Mouse (Mus musculus) forebrain, embryonic 12.5 days (tissue): ENCODE data around the gene Foxk1. TPM values are rescaled to one million over a fixed set of nuclear protein-coding genes. Genes with fewer than 3 reads are reported as not detected.

Experiments used
- ATAC-seq: fragments of 200-750 bp; cut with Nextera tagmentation; 2 replicates; pipeline ENCODE4 v1.8.0; 2017; ENCODE audit warnings: moderate TSS enrichment; ENCODE audit not compliant: low FRiP score
- H3K27ac ChIP-seq: fragments of 300-500 bp; sonication (generic); 2 replicates; pipeline ENCODE4 v1.5.1; 2016; ENCODE audit warnings: mild to moderate bottlenecking
- H3K27me3 ChIP-seq: fragments of 300-500 bp; sonication (generic); 2 replicates; pipeline ENCODE4 v1.6.1; 2016; ENCODE audit warnings: mild to moderate bottlenecking
- H3K36me3 ChIP-seq: fragments of 300-500 bp; sonication (generic); replicated peaks from 2 replicates; pipeline ENCODE4 v1.6.1; 2016; ENCODE audit warnings: mild to moderate bottlenecking
- H3K4me1 ChIP-seq: fragments of 300-500 bp; sonication (generic); 2 replicates; pipeline ENCODE4 v1.6.1; 2016
- H3K4me2 ChIP-seq: fragments of 300-500 bp; sonication (generic); 2 replicates; pipeline ENCODE4 v1.6.1; 2016; ENCODE audit warnings: mild to moderate bottlenecking, moderate library complexity
- H3K4me3 ChIP-seq: fragments of 300-500 bp; sonication (generic); replicated peaks from 2 replicates; pipeline ENCODE4 v1.5.1; 2016; ENCODE audit warnings: mild to moderate bottlenecking
- H3K9ac ChIP-seq: fragments of 300-500 bp; sonication (generic); 2 replicates; pipeline ENCODE4 v1.6.1; 2016; ENCODE audit warnings: mild to moderate bottlenecking
- H3K9me3 ChIP-seq: fragments of 300-500 bp; sonication (generic); 2 replicates; pipeline ENCODE4 v1.6.1; 2016
- WGBS: fragments of 180-500 bp; shearing (Covaris S2); methylation state at CpG from one replicate; pipeline ENCODE4 v1.1.7; 2016; 5-methylcytosine and 5-hydroxymethylcytosine counted together
- polyA plus RNA-seq: library from polyadenylated mRNA; unstranded; fragments of >200 nt; fragmentation: Nextera tagmentation; extraction: Ambion mirVana; gene quantifications from 2 replicates; pipeline ENCODE4 v1.2.1, GENCODE M21; 2016

Foxk1 gene
- polyA plus RNA-seq, 1 experiment from 2014 or later, result 5.2 TPM

DNA sequence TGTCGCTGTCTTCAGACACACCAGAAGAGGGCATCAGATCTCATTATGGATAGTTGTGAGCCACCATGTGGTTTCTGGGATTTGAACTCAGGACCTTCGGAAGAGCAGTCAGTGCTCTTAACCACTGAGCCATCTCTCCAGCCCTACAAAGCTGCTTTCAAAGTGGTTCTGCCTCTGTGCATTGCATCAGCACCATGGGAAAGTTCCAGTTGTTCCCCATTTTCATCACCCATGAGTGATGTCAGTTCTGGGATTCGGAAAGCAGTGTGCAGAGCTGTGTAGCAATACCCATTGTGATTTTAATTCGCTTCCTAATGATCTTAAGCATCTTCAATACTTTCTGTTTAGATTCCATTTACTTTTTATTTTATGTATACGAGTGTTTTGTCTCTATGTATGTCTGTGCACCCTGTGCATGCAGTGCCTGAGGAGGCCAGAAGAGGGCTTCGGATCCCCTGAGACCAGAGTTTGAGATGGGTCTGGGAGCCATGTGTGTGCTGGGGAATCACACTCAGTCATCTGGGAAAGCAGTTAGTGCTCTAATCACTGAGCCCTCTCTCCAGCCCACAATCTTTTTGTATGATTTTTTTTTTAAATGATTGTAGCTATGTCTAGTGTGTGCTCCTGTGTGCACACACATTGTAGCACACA is 6.6 kb upstream of the Foxk1 start:
- Histone ChIP-seq H3K4me1 (peaks cover 26% of the 10 kb centered on the region), H3K36me3 (no peaks in the 10 kb centered on the region), H3K9me3 (no peaks in the 10 kb centered on the region), H3K4me2 (no peak overlapping the region), H3K9ac (no peak overlapping the region), H3K4me3 (no peak overlapping the region), H3K27ac (0 out of 2 replicates have a peak overlapping the region, but pooled peaks have one; percentile 54), H3K27me3 (no peaks in the 10 kb centered on the region; the same call in 1 of the 2 replicates)
- no peak for ATAC-seq
- WGBS, result 90% methylated on average over 6 of the region's 6 CpGs

DNA sequence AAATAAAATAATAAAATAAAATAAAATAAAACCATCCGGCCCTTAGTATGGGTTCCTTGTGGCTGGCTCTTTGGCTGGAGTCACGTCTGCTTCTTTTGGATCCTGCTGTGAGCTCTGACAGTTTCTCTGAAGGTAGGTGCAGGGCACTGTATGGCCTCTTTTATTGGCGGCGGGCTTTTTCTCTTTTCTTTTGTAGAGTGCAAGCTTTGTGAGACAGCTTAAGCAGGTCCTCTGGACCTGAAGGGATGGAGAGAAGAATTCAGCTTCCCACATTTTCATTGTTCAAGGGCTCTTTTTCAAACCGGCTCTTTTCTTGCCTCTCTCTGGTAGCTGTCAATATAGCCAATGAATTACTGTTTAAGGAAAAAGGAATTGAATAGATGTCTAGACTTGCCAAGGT is 5.4 kb upstream of the Foxk1 start:
- Histone ChIP-seq H3K36me3 (no peaks in the 10 kb centered on the region), H3K9me3 (no peaks in the 10 kb centered on the region), H3K27me3 (no peaks in the 10 kb centered on the region), H3K9ac (no peak overlapping the region; the same call in 1 of the 2 replicates), H3K4me3 (no peak overlapping the region), H3K4me2 (no peak overlapping the region), H3K4me1 (peaks cover 33% of the 10 kb centered on the region), H3K27ac (peak overlapping the region; percentile 59)
- WGBS, result 9% methylated on average over 5 of the region's 5 CpGs
- ATAC-seq, result no peak

- no peak for ATAC-seq
- H3K9ac ChIP-seq, result peak overlapping the region; percentile 42; the same call in 1 of the 2 replicates
- no peaks in the 10 kb centered on the region for H3K36me3 ChIP-seq
- H3K4me1 ChIP-seq, result peaks cover 51% of the 10 kb centered on the region
- no peaks in the 10 kb centered on the region for H3K27me3 ChIP-seq
- 32% methylated on average over 17 of the region's 17 CpGs for WGBS
- peak overlapping the region; percentile 89 for H3K4me3 ChIP-seq
- 0 out of 2 replicates have a peak overlapping the region, but pooled peaks have one; percentile 84 for H3K27ac ChIP-seq
- no peaks in the 10 kb centered on the region for H3K9me3 ChIP-seq
- H3K4me2 ChIP-seq, result peak overlapping the region; percentile 97
These were observed 965 bp upstream of the Foxk1 start for GRCm38 (mm10) chr5:142400181-142400883.

GRCm38 (mm10) chr5:142401641-142402625 is 636 bp downstream of the Foxk1 start:
- Histone ChIP-seq H3K9ac (peak overlapping the region; percentile 93), H3K4me1 (peaks cover 45% of the 10 kb centered on the region), H3K9me3 (no peaks in the 10 kb centered on the region), H3K4me3 (peak overlapping the region; percentile 89), H3K27ac (peak overlapping the region; percentile 84), H3K4me2 (peak overlapping the region; percentile 97), H3K27me3 (no peaks in the 10 kb centered on the region), H3K36me3 (peaks cover 4% of the 10 kb centered on the region; the same call in 1 of the 2 replicates)
- WGBS, result 1% methylated on average over 62 of the region's 67 CpGs
- ATAC-seq, result peak; percentile 16

GRCm38 (mm10) chr5:142403694-142404093 is 2.4 kb downstream of the Foxk1 start:
- Histone ChIP-seq H3K4me2 (peak overlapping the region; percentile 97), H3K4me1 (peaks cover 52% of the 10 kb centered on the region), H3K27me3 (no peaks in the 10 kb centered on the region), H3K36me3 (peaks cover 4% of the 10 kb centered on the region; the same call in 1 of the 2 replicates), H3K9ac (no peak overlapping the region), H3K4me3 (0 out of 2 replicates have a peak overlapping the region, but pooled peaks have one; percentile 89), H3K27ac (no peak overlapping the region), H3K9me3 (no peaks in the 10 kb centered on the region)
- WGBS, result 90% methylated on average over 3 of the region's 3 CpGs
- no peak for ATAC-seq

GRCm38 (mm10) chr5:142404307-142404706 is 3.0 kb downstream of the Foxk1 start:
- Histone ChIP-seq H3K4me3 (no peak overlapping the region), H3K36me3 (peaks cover 4% of the 10 kb centered on the region; the same call in 1 of the 2 replicates)
- ATAC-seq, result no peak

GRCm38 (mm10) chr5:142405426-142405825 is 4.1 kb downstream of the Foxk1 start:
- H3K4me1 ChIP-seq, result peaks cover 65% of the 10 kb centered on the region
- ATAC-seq, result no peak
- H3K4me3 ChIP-seq, result no peak overlapping the region
- H3K9me3 ChIP-seq, result no peaks in the 10 kb centered on the region
- no peaks in the 10 kb centered on the region for H3K27me3 ChIP-seq
- peaks cover 4% of the 10 kb centered on the region; the same call in 1 of the 2 replicates for H3K36me3 ChIP-seq
- no peak overlapping the region for H3K27ac ChIP-seq
- H3K9ac ChIP-seq, result no peak overlapping the region
- no peak overlapping the region for H3K4me2 ChIP-seq
- WGBS, result 81% methylated on average over 6 of the region's 6 CpGs

More at GRCm38 (mm10) chr5:142404307-142404706, 3.0 kb downstream of the Foxk1 start:
- Histone ChIP-seq H3K9ac (no peak overlapping the region), H3K27me3 (no peaks in the 10 kb centered on the region), H3K27ac (no peak overlapping the region), H3K9me3 (no peaks in the 10 kb centered on the region), H3K4me1 (peaks cover 58% of the 10 kb centered on the region), H3K4me2 (peak overlapping the region; percentile 19)
- WGBS, result 81% methylated on average over 1 of the region's 1 CpGs

DNA sequence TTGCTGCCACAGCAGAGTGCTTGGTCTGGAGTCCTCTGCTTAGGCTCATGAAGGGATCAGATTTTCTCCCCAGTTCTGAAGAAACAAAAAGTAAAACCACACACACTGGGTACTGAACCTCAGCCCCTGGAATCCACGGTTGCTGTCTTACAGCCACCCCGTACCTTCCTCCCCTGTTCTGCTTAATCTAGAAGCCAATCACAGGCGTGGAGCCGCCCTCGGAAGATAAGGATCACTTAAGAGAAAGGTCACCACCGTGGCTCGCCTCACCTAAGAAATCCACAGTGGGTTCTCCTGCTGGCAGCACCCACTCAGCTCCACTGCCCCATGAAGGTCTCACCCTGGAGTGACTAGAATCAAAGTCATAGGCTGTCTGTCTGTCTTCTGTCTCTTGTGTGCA is 5.1 kb downstream of the Foxk1 start:
- no peak overlapping the region for H3K27ac ChIP-seq
- no peak overlapping the region for H3K4me2 ChIP-seq
- peaks cover 66% of the 10 kb centered on the region for H3K4me1 ChIP-seq
- peaks cover 4% of the 10 kb centered on the region; the same call in 1 of the 2 replicates for H3K36me3 ChIP-seq
- ATAC-seq, result no peak
- H3K9ac ChIP-seq, result no peak overlapping the region
- H3K27me3 ChIP-seq, result no peaks in the 10 kb centered on the region
- H3K9me3 ChIP-seq, result no peaks in the 10 kb centered on the region
- H3K4me3 ChIP-seq, result no peak overlapping the region
- 95% methylated on average over 7 of the region's 7 CpGs for WGBS

DNA sequence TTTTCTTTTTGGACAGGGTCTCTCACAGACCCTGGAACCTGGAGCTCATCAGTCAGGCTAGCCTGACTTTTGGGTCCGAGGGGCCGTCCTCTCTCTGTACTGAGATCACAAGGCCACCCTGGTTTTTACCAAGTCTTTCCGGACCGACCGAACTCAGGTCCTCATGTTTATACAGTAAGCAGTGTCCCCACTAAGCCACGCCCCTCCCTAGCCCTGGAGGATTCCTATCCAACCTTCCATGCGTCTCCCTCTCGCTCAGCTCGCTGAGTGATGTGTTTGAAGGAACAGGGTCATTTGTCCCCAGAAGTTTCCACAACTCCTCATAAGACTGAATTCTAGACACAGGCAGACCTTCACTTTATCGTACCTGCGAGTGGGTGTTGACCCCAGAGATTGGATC is 5.6 kb downstream of the Foxk1 start:
- no peaks in the 10 kb centered on the region for H3K9me3 ChIP-seq
- H3K9ac ChIP-seq, result no peak overlapping the region
- peaks cover 64% of the 10 kb centered on the region for H3K4me1 ChIP-seq
- H3K4me2 ChIP-seq, result no peak overlapping the region
- no peak for ATAC-seq
- H3K4me3 ChIP-seq, result no peak overlapping the region
- WGBS, result 86% methylated on average over 11 of the region's 11 CpGs
- no peak overlapping the region for H3K27ac ChIP-seq
- H3K36me3 ChIP-seq, result peaks cover 4% of the 10 kb centered on the region; the same call in 1 of the 2 replicates
- H3K27me3 ChIP-seq, result no peaks in the 10 kb centered on the region

DNA sequence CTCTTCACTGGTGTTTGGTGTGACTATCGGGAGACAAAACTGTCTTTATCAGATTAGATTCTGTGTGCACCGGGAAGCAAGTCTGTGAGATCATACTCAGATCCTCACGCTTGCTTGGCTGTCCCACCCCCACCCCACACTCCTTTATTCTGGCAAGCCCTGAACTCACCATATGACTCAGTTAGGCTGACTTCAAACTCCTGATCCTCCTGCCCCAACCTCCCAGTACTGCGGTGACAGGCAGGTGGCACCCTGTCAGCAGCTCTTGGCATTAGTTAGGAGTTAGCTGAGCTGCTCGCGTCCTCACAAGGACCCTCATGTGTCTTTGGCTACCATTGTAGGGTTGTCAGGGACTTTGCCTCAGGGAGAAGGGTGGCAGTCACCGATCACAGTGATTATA is 6.1 kb downstream of the Foxk1 start:
- ATAC-seq, result no peak
- Histone ChIP-seq H3K9ac (no peak overlapping the region), H3K4me1 (peaks cover 60% of the 10 kb centered on the region), H3K4me3 (no peak overlapping the region), H3K9me3 (no peaks in the 10 kb centered on the region), H3K4me2 (no peak overlapping the region), H3K36me3 (peaks cover 4% of the 10 kb centered on the region; the same call in 1 of the 2 replicates), H3K27ac (no peak overlapping the region), H3K27me3 (no peaks in the 10 kb centered on the region)
- WGBS, result 90% methylated on average over 7 of the region's 7 CpGs

DNA sequence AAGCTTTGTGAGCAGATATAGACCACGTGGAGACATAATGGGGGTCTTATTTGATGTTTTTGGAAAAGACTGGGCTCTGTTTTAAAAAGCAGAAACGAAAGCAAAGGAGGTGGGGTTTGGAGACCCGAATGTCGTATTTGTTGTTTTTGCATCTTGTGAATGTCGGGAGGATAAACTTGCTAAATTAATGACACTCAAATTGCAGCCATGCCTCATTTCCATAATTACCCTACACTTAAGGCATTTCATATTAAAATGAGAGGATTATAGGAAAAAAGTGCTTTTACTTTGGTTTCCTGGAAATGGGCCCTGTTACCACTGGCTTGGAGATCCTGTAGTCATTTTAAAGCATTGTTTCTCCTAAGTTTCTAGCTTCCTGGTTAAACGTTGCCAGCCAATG is 7.9 kb downstream of the Foxk1 start:
- Histone ChIP-seq H3K9ac (no peak overlapping the region), H3K4me2 (no peak overlapping the region), H3K36me3 (peaks cover 4% of the 10 kb centered on the region; the same call in 1 of the 2 replicates), H3K27me3 (no peaks in the 10 kb centered on the region), H3K4me1 (peaks cover 55% of the 10 kb centered on the region), H3K9me3 (no peaks in the 10 kb centered on the region), H3K4me3 (no peak overlapping the region), H3K27ac (no peak overlapping the region)
- ATAC-seq, result no peak
- 54% methylated on average over 6 of the region's 6 CpGs for whole genome bisulfite sequencing
